Mouse (Mus musculus): Measurements from ENCODE around the gene Mymk. TPM values are rescaled to one million over a fixed set of nuclear protein-coding genes. Genes with fewer than 3 reads are reported as not detected.
A peak's percentile ranks its signal among the peaks of the same experiment; 100 is the strongest.

Mymk gene
- total RNA-seq, 2 experiments from 2014 or later: 0.69 to 0.91 TPM

DNA sequence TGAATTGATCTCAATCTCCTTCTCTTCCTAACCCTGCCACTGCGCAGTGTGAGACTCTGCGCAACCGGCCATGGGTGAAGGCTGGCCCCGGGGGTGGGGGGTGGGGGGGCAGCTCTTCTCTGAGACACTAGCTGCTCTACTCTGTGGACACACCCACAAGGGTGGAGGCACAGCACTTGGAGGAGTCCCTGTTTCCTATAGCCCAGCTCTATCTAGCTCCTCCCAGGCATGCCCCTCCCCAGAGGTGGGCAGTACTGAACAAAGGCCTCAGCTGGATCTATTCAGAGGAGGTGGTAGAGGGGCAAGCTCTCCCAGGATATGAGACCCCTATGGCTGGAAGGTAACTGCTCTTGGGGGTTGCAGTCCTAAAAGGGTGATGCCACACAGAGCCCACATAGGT lies 35.0 kb downstream of the Mymk start:
- DNase-seq (ENCODE audit: low spot score in 2 of 2): no peak

DNA sequence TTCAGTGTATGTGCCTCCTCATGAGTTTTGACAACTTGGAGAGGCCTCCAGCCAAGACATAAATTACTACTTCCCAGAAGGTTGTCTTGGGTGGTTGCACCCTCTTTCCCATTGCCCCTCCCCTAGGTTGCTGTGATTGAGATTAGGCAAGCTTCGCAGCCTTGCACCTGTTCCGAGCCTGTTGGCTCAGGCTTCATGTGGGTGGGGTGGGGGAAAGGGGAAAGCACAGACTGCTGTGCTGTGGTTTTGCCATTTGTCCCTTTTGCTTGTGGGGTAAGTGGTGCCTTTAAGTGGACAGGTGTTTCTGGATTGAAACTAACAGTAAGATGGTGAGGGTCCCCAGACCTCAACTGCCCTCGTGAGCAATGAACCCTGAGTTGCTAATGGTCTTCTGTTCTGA lies 36.0 kb downstream of the Mymk start:
- DNase-seq (ENCODE audit: low spot score in 2 of 2): no peak

DNA sequence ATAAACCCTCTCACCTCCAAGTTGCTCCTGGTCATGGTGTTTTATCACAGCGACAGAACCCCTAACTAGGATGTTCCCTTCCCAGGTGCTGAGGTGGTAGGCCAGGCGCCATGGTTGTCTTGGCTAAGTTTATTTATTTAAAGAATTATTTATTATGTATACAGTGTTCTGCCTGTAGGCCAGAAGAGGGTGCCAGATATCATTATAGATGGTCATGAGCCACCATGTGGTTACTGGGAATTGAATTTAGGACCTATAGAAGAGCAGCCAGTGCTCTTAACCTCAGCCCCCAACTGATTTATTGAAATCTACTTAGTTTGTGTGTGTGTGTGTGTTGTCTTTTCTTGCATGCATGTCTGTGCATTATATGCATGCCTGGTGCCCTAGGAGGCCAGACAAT lies 39.6 kb downstream of the Mymk start:
- DNase-seq (ENCODE audit: low spot score in 2 of 2): no peak

DNA sequence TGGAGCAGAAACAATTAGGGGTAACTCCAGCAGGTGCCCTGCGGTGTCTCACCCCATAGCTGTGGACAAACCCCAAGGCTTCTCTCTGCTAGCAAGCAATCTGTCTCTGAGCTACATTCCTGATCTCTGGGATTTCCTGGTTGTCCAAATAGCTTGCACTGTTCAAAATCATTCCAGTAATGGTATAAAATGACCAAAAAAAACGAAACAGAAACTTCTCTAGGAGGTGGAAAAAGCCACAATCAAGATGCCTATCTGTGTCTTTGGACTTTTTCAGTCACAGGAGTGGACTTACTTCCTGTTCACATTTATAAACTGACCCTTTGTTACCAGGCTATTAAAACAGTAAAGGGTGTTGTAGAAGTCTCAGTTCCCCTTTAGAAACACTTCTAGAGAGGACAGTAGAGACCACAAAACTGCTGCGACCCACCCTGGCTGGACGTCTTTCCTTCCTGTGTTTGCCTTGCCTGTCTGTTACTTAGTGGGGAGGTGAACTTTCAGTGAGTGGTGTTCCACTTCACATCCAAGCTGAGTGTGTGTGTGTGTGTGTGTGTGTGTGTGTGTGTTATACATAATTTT lies 43.5 kb downstream of the Mymk start:
- no peak for DNase-seq (ENCODE audit: low spot score in 2 of 2)

- peak; percentile 90 to 93 for DNase-seq (ENCODE audit: low spot score in 2 of 2)
These were observed 44.2 kb downstream of the Mymk start, which contains the start of gene Slc2a6 for GRCm38 (mm10) chr2:27027618-27028436. Slc2a6 (minus strand) TSS chr2:27027998.

DNA sequence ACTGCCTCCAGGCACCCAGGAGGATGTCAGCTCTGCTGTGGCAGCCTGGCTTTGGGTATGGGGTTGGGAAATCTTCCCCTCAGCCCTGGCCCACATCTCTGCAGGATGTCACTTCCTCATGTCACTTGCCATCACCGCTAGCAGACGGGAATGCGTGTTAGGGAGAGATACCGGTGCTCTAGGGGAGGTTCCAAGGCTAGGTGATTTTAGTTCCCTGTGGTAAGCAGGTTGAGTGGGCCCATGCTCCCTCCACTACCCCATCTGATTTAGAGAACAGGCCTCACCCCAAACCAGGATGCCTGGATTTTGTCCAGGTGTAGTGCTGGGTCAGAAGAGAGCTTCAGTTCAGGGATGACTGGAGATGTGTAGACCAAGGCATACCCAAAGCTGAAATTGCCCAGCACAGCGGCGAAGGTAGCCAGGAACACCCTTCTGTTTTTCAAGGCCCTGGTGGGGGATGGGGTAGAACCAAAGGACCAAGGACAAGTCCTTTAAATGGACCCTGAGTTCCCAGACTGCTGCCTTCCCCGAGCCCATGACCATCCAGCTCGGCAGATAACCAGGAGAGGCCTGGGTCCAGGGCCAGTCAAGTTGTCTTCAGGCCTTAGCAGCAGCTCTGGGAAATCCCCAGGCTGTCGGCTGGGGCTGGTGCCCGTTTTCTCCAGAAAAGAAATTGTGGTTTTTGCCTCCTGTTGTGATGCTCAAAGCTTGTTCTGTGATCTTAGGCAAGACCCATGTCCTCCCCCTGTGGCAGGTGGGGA lies 44.9 kb downstream of the Mymk start:
- no peak for DNase-seq (ENCODE audit: low spot score in 2 of 2)

DNA sequence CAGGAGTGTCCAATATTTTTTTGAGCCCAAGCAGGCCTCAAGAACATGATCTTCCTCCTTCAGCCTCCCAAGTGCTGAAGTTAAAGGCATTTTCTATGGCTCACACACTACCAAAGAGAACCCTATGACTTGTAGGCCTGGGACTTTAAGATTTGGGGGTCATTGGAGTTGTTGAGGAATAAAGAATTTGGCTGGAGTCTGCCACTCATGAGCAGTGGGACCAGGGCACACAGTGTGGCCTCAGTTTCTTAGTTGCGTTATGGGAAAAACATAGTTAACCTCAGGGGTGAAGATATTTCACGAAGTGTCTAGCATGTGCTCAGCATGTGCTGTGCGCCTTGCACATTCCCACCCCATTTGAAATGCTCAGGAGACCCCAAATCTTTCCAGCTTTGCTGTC lies 45.6 kb downstream of the Mymk start:
- no peak for DNase-seq (ENCODE audit: low spot score in 2 of 2)

DNA sequence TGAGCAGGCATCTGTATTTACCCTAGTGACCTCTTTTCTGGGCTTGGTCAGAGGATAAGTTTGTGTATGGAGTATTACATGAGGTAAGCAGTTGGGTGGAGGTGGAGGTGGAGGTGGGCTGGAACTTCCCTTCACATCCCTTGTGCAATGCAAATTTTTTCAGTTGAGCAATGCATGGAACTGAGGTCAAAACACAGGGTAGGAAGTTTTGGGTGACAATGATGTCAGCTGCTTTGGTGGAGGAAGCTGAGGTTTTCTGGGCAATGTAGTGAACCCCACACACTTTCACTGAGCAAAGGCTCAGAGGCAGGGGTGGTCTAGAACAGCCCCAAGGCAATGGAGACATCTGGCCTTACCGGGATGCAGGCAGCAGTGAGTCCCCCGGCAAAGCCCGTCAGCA lies 46.4 kb downstream of the Mymk start:
- DNase-seq (ENCODE audit: low spot score in 2 of 2): no peak

DNA sequence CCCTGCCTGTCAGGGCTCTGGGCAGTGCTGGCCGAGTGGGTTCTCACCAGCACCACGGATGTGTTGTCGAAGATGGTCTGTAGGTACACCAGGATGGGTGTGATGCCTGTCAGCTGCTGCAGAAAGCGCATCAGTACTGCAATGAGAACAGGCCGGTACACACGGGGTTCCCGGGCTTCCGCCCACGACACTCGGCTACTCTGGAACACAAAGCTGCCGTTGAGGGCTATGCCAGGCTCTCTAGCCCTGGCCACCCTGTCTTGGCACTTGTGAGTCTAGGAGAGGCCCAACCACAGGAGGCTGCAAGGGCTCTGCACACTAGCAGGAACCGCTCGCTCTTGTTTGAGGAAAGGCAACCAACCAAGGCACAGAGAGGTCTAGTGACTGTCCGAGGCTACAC lies 47.8 kb downstream of the Mymk start:
- DNase-seq (ENCODE audit: low spot score in 2 of 2): peak in 1 of 2 experiments; percentile 52

- DNase-seq (ENCODE audit: low spot score in 2 of 2): no peak
These were observed 49.4 kb downstream of the Mymk start for GRCm38 (mm10) chr2:27022612-27023011.

- DNase-seq (ENCODE audit: low spot score in 2 of 2): no peak
These were observed 50.9 kb downstream of the Mymk start for GRCm38 (mm10) chr2:27021103-27021502.

DNA sequence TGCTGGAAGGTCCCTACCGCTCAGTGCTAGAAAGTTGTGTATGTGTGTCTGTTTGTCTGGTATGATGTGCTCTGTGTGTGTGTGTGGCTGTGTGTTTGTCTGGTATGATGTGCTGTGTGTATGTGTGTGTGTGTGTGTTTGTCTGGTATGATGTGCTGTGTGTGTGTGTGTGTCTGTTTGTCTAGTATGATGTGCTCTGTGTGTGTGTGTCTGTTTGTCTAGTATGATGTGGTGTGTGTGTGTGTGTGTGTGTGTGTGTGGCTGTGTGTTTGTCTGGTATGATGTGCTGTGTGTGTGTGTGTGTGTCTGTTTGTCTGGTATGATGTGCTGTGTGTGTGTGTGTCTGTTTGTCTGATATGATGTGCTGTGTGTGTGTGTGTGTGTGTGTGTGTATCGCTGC lies 52.4 kb downstream of the Mymk start:
- DNase-seq (ENCODE audit: low spot score in 2 of 2): no peak

GRCm38 (mm10) chr2:27017802-27018201 lies 54.2 kb downstream of the Mymk start:
- DNase-seq (ENCODE audit: low spot score in 2 of 2): peak in 1 of 2 experiments; percentile 83

Other genes starting within 250 kb of the Mymk start
- gene Abo, start 207.2 kb downstream of the Mymk start, total RNA-seq (2021): not detected
- 10 to 100 TPM; 26.4 to 29.0 TPM for gene Surf6, start 169.3 kb downstream of the Mymk start, total RNA-seq (2021)
- gene Med22, start 161.5 kb downstream of the Mymk start, total RNA-seq (2021): 10 to 100 TPM; 47.5 to 50.1 TPM
- gene Rpl7a, start 161.4 kb downstream of the Mymk start, total RNA-seq (2021): 100 to 1,000 TPM; 253 to 258 TPM
- 10 to 100 TPM; 34.2 to 36.5 TPM for gene Surf2, start 155.8 kb downstream of the Mymk start, total RNA-seq (2021)
- 100 to 1,000 TPM; 109 to 111 TPM for gene Surf1, start 155.6 kb downstream of the Mymk start, total RNA-seq (2021)
- gene Surf4, start 138.3 kb downstream of the Mymk start, total RNA-seq (2021): 10 to 100 TPM; 52.0 to 56.2 TPM
- under 1 TPM; 0.15 to 0.30 TPM for gene Stkld1, start 138.1 kb downstream of the Mymk start, total RNA-seq (2021)
- 10 to 100 TPM; 59.0 to 63.7 TPM for gene Rexo4, start 107.8 kb downstream of the Mymk start, total RNA-seq (2021)
- 1 to 10 TPM; 1.0 to 1.4 TPM for gene Adamts13, start 98.8 kb downstream of the Mymk start, total RNA-seq (2021)
- gene Cacfd1, start 62.3 kb downstream of the Mymk start, total RNA-seq (2021): 10 to 100 TPM; 39.3 to 43.6 TPM
- 10 to 100 TPM; 31.7 to 34.6 TPM for gene Slc2a6, start 44.2 kb downstream of the Mymk start, total RNA-seq (2021)
- gene Adamtsl2, start 7.2 kb upstream of the Mymk start, total RNA-seq (2021): 10 to 100 TPM; 13.2 to 13.7 TPM
- 100 to 1,000 TPM; 118 to 119 TPM for gene Fam163b, start 70.3 kb upstream of the Mymk start, total RNA-seq (2021)
- gene Dbh, start 93.1 kb upstream of the Mymk start, total RNA-seq (2021): under 1 TPM; 0.25 to 0.27 TPM
- gene Sardh, start 176.2 kb upstream of the Mymk start, total RNA-seq (2021): 1 to 10 TPM; 8.4 to 9.9 TPM